Mouse (Mus musculus) testis, adult 2 months (tissue): ENCODE data around the gene Mgat5. TPM values are rescaled to one million over a fixed set of nuclear protein-coding genes. Genes with fewer than 3 reads are reported as not detected.
A peak's percentile ranks its signal among the peaks of the same experiment; 100 is the strongest.

Source experiments
- H3K27ac ChIP-seq: fragments of 200-500 bp; 2 replicates; pipeline ENCODE4 v1.5.1; 2012; ENCODE audit warnings: low read depth, low read length; ENCODE audit not compliant: control insufficient read depth, insufficient read depth
- H3K27me3 ChIP-seq: fragments of 200-500 bp; 2 replicates; pipeline ENCODE4 v1.6.1; 2012; ENCODE audit warnings: mild to moderate bottlenecking, low read length, moderate library complexity; ENCODE audit not compliant: control insufficient read depth, insufficient read depth
- H3K36me3 ChIP-seq: fragments of 200-500 bp; 2 replicates; pipeline ENCODE4 v1.6.1; 2012; ENCODE audit warnings: mild to moderate bottlenecking, low read length; ENCODE audit not compliant: control insufficient read depth, insufficient read depth
- H3K4me1 ChIP-seq: fragments of 200-500 bp; 2 replicates; pipeline ENCODE4 v1.6.1; 2012; ENCODE audit warnings: low read length; ENCODE audit not compliant: control insufficient read depth, insufficient read depth
- H3K4me3 ChIP-seq: fragments of 200-500 bp; 2 replicates; pipeline ENCODE4 v1.5.1; 2012; ENCODE audit warnings: low read depth, mild to moderate bottlenecking, low read length, moderate library complexity, mixed read lengths; ENCODE audit not compliant: control insufficient read depth
- CTCF ChIP-seq: fragments of 200-500 bp; IDR thresholded peaks from 2 replicates; pipeline ENCODE4 v1.5.1; 2012; ENCODE audit warnings: low read depth, mild to moderate bottlenecking, inconsistent platforms, low read length, moderate library complexity; ENCODE audit not compliant: control insufficient read depth, insufficient read depth, insufficient replicate concordance
- POLR2A ChIP-seq: fragments of 200-500 bp; IDR thresholded peaks from 2 replicates; pipeline ENCODE4 v1.6.1; 2012; ENCODE audit warnings: low read depth, mild to moderate bottlenecking, inconsistent platforms, low read length, moderate library complexity; ENCODE audit not compliant: control insufficient read depth
- polyA plus RNA-seq: library from polyadenylated mRNA; depleted of rRNA; stranded (reverse); fragments of >200 nt; gene quantifications from 2 replicates; pipeline ENCODE4 v1.2.3, GENCODE M21; 2012

Gene Mgat5
- polyA plus RNA-seq, 1 experiment = 16.2 TPM

GRCm38 (mm10) chr1:127173448-127173847, 31.4 kb upstream of the Mgat5 start:
- no peaks in the 10 kb centered on the region for H3K27me3 ChIP-seq
- no peak overlapping the region for H3K4me3 ChIP-seq
- TF ChIP-seq POLR2A (no peak), CTCF (no peak)
- H3K4me1 ChIP-seq = no peaks in the 10 kb centered on the region
- H3K27ac ChIP-seq = no peak overlapping the region
- no peaks in the 10 kb centered on the region for H3K36me3 ChIP-seq

GRCm38 (mm10) chr1:127192396-127192795, 12.4 kb upstream of the Mgat5 start:
- no peak for TF ChIP-seq CTCF
- TF ChIP-seq POLR2A = no peak
- Histone ChIP-seq H3K4me3 (no peak overlapping the region), H3K4me1 (no peaks in the 10 kb centered on the region), H3K27me3 (no peaks in the 10 kb centered on the region), H3K36me3 (no peaks in the 10 kb centered on the region), H3K27ac (no peak overlapping the region)

GRCm38 (mm10) chr1:127199186-127199585, 5.6 kb upstream of the Mgat5 start:
- Histone ChIP-seq H3K36me3 (no peaks in the 10 kb centered on the region), H3K4me1 (no peaks in the 10 kb centered on the region; the same call in 1 of the 2 replicates), H3K27me3 (no peaks in the 10 kb centered on the region), H3K4me3 (no peak overlapping the region), H3K27ac (no peak overlapping the region)
- TF ChIP-seq POLR2A (no peak), CTCF (no peak)

GRCm38 (mm10) chr1:127202360-127202759, 2.5 kb upstream of the Mgat5 start:
- no peak for TF ChIP-seq CTCF
- TF ChIP-seq POLR2A = no peak
- Histone ChIP-seq H3K36me3 (no peaks in the 10 kb centered on the region), H3K27me3 (no peaks in the 10 kb centered on the region), H3K27ac (no peak overlapping the region), H3K4me3 (no peak overlapping the region), H3K4me1 (peaks cover 12% of the 10 kb centered on the region)

GRCm38 (mm10) chr1:127203231-127203764, 1.5 kb upstream of the Mgat5 start:
- no peaks in the 10 kb centered on the region for H3K36me3 ChIP-seq
- no peaks in the 10 kb centered on the region for H3K27me3 ChIP-seq
- TF ChIP-seq POLR2A (no peak), CTCF (no peak)
- H3K4me1 ChIP-seq = peaks cover 12% of the 10 kb centered on the region
- no peak overlapping the region for H3K4me3 ChIP-seq
- H3K27ac ChIP-seq = no peak overlapping the region

- Histone ChIP-seq H3K27ac (no peak overlapping the region; the same call in 1 of the 2 replicates), H3K27me3 (no peaks in the 10 kb centered on the region)
- TF ChIP-seq CTCF = no peak
- TF ChIP-seq POLR2A = no peak
Observed at GRCm38 (mm10) chr1:127205501-127206019, 745 bp downstream of the Mgat5 start.

GRCm38 (mm10) chr1:127206020-127206641, 1.3 kb downstream of the Mgat5 start:
- peaks cover 12% of the 10 kb centered on the region for H3K4me1 ChIP-seq
- H3K27ac ChIP-seq = no peak overlapping the region
- TF ChIP-seq POLR2A (no peak), CTCF (no peak)
- H3K27me3 ChIP-seq = no peaks in the 10 kb centered on the region
- H3K36me3 ChIP-seq = no peaks in the 10 kb centered on the region
- H3K4me3 ChIP-seq = peak overlapping the region; percentile 86

More at GRCm38 (mm10) chr1:127205501-127206019, 745 bp downstream of the Mgat5 start:
- peak overlapping the region; percentile 86 for H3K4me3 ChIP-seq
- no peaks in the 10 kb centered on the region for H3K36me3 ChIP-seq
- H3K4me1 ChIP-seq = peaks cover 12% of the 10 kb centered on the region
